Mouse (Mus musculus) layer of hippocampus, adult 9-10 months (tissue): Measurements from ENCODE around the gene Tap1.
"Not testable (repeated sequence)": the region's sequence is repeated elsewhere in the genome, so short reads cannot be mapped to it uniquely, and the experiment has no call there.

ENCODE experiments used
- DNase-seq: peaks from one replicate; pipeline ENCODE4 v3.0.0; 2022; ENCODE audit warnings: low spot score

The Tap1 gene

DNA sequence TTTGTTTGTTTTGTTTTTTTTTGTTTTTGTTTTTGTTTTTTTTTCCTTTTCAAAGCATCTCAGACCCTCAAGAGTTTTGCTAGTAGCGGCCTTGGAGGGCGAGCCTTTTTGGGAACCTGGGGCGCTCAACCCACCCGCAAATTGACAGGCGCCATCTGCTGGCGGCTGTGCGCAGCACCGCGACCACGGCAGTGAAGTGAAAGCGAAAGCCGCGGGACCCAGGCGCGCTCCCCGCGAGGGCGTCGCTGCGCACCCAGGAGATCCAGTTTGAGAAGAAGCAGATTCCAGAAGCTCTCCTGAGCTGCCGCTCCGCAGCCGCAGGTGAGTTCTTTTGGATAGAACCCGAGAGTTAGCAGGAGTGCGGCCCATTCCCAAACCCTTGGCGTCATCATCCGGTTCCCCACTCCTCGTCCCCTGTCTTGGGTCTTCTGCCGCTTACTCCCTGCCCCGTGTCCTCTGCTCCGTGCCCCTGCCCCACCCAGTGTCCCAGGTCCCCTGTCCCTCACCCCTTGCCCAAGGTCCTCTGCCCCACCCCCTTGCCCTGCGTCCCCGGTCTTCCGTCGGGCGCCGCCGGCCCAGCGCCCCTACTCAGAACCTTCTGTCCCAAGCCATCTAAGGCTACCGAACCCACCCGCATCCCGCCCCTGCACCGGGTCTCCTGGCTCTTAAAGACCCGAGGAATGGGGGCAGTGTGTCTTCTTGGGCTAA is 17.1 kb downstream of the Tap1 start:
- DNase-seq = peak; percentile 68

DNA sequence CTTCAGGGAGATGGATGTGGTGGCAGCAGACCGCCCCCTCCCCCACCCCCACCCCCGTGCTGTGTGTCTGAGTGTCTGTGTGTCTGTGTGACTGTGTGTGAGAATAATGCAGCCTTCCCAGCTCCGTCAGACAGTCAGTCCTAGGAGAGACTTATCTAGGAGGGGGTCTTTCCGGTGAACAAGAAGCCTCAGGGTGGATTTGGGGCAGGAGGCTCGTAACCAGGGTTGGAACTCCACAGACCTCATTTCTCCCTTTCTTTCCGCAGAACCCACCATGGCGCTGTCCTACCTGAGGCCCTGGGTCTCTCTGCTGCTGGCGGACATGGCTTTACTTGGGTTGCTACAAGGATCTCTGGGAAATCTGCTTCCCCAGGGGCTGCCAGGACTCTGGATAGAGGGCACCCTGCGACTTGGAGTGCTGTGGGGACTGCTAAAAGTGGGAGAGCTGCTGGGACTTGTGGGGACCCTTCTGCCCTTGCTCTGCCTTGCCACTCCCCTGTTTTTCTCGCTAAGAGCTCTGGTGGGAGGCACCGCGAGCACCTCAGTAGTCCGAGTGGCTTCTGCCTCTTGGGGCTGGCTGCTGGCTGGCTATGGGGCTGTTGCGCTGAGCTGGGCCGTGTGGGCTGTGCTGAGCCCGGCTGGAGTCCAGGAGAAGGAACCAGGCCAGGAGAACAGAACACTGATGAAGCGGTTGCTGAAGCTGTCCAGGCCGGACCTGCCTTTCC is 17.8 kb downstream of the Tap1 start:
- DNase-seq = no peak

DNA sequence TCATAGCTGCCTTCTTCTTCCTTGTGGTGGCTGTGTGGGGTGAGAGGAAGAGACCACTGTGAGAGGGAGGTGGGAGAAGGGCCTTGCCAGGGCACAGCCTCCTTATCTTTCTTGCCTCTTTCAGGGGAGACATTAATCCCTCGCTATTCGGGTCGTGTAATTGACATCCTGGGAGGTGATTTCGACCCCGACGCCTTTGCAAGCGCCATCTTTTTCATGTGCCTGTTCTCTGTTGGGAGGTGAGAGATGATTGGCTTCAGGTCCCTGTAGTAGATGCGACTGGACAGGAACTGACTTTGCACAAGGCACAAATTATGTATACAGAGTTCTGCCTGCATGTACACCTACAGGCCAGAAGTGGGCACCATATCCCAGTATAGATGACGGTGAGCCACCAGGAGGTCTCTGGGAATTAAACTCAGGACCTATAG is 18.4 kb downstream of the Tap1 start:
- no peak for DNase-seq

DNA sequence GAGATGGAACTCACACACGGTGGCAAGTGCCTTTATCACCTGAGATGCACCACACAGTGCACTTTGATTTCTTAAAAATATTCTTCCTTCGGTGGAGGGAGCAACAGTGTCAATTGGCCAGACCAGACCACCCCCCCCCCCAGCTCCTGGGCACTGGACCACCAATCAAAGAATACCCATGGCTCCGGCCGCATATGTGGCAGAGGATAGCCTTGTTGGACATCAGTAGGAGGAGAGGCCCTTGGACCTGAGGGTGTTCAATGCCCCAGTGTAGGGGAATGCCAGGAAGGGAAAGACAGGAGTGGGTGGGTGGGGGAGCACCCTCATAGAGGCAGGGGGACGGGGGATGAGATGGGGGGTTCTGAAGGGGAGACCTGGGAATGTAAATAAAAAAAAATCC is 19.4 kb downstream of the Tap1 start:
- no peak for DNase-seq

DNA sequence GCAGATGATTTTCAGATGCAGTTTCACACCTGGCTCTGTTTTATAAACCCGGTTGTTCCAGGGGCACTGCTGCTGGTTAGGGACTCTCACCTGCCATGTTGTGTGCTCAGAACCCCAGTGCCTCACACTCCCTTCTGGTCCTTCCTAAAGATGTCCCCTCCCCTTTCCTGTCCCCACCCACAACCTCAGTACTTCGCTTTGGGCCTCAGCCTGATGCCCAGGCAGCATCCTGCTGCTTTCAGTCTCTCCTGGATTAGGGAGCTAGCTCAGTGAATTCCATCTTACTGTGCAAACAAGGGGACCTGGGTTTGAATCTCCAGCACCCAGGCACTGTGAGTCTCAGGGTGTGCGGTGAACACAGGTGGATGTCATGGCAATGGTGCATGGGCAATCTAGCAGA is 20.1 kb downstream of the Tap1 start:
- DNase-seq = no peak

DNA sequence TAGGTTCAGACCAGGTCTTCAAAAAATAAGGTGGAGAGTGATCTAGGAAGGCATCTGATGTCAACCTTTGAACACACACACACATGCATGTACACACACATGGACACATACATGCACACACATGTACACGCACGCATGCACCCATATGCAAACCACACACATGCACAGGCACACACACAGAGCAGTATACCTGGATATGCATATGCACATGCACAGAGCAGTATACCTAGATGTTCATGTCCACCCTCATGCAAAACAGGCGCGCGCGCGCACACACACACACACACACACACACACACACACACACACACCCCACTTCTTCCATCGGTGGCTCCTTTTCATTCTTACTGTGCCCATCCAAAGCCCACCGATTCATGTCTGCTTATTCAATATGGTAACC is 20.5 kb downstream of the Tap1 start:
- DNase-seq = no peak

DNA sequence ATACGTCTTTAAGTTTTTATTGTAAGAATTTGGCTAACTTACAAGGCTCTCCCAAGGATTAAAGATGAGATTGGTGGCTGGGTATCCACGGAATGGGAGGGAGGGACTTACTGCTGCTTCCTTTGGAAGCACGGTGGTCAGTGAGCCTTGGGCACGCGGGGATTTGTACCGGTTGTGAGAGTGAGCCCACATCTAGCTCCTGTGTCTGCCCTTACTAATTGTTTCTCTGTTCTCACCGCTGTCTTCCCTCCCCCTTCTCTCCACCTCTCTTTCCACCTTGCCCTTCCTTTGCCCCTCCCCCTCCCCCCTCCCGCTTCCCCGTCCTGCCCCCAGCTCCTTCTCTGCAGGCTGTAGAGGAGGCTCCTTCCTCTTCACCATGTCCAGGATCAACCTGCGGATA is 21.1 kb downstream of the Tap1 start:
- no peak for DNase-seq

DNA sequence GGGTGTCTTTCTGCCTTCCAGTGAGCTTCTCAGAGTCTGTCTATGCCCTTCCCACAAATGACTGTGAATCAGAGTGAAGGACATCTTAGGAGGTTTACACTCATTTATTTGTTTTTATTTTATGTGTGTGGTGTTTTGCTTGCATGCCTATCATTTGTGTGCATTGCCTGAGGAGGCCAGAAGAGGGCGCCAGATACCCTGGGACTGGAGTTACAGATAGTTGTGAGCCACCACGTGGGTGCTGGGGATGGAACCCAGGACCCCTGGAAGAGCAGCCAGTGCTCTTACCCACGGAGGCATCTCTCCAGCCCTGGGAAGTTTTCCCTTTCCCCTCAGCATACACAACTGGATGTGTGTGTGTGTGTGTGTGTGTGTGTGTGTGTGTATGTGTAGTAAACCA is 22.3 kb downstream of the Tap1 start:
- no peak for DNase-seq

DNA sequence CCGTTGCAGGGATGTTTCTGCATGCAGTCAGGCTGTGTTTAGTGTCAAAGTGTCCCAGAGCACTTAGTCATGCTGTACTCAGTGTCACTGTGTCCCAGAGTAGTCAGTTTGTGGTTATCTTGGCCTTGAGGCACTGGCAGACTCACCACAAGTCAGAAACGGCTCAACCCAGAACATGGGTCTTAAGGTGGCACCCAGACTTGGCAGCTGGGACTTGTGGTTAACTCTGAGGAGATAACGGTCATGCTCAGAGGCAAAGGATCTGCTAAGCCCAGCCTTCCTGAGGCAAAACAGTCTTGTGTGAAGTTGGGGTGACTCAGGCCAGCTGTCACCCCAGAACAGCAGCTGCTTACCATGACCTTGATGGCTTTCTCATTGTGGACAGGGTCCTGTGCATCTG is 23.2 kb downstream of the Tap1 start:
- no peak for DNase-seq

DNA sequence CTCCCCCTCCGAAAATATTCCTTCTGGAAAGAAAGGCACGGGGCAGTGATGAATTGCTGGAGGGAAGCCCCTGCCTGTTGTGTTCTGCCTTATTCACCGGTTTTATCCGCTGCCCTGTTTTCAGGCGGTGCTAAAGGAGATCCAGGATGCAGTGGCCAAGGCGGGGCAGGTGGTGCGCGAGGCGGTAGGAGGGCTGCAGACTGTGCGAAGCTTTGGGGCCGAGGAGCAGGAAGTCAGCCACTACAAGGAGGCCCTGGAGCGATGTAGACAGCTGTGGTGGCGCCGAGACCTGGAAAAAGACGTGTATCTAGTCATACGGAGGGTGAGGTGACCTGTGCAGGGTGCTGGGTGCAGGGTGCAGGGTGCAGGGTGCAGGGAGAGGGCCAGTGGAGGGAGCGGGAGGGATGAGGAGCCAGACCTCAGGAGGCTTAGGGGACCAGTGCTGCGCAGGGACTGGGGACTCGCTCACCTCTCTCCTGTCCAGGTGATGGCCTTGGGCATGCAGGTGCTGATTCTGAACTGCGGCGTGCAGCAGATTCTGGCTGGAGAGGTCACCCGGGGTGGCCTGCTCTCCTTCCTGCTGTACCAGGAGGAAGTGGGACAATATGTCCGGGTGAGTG is 24.5 kb downstream of the Tap1 start:
- no peak for DNase-seq

DNA sequence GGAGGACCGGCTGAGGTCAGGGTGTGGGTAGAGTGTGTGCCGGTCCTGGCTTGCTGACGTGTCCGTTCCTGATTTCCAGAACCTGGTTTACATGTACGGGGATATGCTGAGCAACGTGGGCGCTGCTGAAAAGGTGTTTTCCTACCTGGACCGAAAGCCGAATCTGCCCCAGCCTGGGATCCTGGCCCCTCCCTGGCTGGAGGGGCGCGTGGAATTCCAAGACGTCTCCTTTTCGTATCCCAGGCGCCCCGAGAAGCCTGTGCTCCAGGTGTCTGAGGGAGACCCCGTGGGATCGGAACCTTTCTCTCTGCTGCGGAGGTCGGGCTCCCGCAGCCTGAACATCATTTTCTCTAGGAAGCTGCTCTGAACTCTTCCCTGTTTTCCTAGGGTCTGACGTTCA is 26.6 kb downstream of the Tap1 start:
- no peak for DNase-seq

DNA sequence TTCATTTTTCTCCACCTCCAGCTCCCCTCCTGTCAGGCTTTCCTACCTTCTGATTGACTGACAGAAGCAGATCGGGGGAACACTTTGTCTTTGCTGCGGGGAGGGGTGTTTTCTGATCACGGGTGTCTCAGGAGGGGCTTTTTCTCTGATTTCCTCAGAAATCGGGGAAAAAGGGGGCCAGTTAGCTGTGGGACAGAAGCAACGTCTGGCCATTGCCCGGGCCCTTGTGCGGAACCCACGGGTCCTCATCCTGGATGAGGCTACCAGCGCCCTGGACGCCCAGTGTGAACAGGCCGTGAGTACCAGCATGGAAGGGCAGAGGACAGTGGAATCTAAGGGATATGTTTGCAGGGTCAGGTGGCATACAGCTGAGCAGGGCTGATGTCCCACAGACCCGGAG is 27.8 kb downstream of the Tap1 start:
- no peak for DNase-seq

DNA sequence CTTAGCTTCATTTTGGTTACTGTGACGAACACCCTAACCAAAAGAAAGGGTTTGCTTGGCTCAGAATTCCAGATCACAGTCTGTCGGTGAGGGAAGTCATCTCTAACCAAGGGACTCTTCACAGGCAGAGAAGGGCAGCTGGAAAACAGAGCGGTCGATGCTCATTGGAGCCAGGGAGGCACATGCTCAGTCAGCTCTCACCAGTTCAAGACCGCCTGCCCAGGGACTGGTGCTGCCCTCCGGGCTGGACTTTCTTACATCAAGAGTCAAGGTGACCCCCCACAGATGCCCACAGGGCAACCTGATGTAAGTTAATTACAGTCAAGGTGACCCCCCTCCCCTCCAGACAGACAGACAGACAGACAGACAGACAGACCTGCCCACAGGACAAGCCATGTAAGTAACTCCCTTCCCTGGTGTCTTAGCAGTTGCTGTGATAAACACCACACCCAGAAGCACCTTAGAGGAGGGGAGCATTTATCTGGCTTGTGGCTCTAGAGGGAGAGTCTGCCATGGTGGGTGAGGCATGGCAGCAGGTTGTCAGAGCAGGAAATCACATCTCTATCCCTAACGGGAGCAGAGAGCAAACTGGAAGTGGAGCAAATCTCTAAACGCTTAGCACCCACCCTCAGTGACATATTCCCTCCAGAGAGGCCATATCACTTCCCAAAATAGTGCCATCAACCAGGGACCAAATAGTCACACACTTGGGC is 30.0 kb downstream of the Tap1 start:
- no peak for DNase-seq

DNA sequence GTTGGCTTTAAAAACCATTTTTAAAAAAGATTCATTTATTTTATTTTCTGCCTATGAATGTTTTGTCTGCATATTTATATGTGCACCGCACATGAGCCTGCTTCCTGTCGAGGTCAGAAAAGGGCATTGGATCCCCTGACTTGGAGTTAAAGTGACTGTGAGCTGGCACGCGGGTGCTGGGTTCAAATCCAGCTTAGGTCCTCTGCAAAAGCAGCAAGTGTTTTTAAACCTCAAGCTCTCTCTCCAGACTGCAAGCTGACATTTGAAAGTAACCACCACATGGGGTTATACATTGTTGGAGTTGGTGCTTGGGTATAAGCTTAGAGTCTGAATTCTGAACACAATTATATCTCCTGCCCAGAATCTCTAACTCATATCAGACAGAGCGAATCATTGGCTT is 30.6 kb downstream of the Tap1 start:
- no peak for DNase-seq

DNA sequence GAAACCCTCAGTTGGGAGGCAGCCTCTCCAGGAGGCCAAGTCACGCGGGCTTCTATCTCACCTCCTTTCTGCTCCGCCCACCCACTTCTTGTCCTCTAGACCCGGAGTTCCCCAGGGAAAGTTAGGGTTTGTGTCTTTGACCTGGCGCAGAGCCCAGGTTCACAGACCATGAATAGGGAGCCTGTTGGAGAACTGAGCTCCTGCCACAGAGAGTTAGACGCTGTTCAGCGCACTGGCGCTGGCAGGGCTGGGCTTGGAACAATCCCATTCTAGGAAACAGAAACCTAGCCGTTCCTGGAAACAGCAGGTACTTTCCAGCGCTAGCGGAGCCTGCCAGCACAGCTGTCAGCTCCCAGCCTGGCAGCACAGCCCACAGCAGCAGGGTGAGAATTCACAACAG is 31.3 kb downstream of the Tap1 start:
- no peak for DNase-seq

DNA sequence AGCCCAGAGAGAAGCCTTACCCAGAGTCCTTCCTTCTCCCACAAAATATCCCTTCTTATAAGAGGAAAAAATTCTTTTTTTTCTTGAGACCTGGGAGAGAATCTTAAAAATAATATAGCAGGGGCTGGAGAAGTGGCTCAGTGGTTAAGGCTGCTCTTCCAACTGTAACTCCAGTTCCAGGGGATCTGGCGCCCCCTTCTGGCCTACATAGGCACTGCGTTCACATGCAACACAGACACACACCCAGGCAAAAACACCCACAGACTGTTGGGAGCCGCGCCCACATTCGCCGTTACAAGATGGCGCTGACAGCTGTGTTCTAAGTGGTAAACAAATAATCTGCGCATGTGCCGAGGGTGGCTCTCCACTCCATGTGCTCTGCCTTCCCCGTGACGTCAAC is 31.7 kb downstream of the Tap1 start:
- DNase-seq = not testable (repeated sequence)

DNA sequence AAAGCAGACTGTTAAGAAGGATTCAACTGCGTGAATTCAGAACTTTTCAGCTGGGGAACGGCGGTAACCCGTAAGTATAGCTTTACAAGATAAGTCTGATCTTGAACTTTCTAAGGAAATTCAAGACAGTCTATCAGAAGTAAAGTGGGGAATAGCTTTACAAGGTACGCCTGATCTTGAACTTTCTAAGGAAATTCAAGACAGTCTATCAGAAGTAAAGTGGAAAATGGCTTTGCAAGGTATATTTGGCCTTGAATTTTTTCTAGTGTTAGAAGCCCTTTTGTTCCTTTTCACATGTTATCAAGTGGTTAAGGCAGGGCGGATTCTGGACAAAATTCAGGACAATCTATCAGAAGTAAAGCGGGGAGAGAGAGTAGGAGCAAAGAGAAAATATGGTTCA is 32.4 kb downstream of the Tap1 start:
- DNase-seq = peak; percentile 76

DNA sequence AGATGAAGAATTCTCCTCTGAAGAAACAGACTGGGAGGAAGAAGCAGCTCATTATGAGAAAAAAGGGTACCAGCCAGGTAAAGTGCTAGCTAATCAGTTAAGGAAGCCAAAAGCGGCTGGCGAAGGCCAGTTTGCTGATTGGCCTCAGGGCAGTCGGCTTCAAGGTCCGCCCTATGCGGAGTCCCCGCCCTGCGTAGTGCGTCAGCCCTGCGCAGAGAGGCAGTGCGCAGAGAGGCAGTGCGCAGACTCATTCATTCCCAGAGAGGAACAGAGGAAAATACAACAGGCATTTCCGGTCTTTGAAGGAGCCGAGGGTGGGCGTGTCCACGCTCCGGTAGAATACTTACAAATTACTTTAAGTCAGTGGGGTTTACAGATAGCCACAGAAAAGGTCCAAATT is 33.0 kb downstream of the Tap1 start:
- not testable (repeated sequence) for DNase-seq

DNA sequence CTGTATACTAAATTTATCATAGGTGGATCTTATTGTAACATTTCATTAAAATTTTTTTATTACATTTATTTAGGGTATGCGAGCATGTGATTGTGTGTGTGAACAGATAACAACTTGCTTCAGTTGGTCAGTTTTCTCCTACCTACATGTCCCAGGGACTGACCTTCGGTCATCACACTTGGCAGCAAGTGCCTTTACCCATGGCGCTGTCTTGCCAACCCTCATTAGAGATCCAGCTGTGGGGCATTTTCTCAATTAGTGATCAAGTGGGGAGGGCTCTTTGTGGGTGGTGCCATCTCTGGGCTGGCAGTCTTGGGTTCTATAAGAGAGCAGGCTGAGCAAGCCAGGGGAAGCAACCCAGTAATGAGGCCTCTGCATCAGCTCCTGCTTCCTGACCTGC is 37.5 kb downstream of the Tap1 start:
- DNase-seq = no peak

DNA sequence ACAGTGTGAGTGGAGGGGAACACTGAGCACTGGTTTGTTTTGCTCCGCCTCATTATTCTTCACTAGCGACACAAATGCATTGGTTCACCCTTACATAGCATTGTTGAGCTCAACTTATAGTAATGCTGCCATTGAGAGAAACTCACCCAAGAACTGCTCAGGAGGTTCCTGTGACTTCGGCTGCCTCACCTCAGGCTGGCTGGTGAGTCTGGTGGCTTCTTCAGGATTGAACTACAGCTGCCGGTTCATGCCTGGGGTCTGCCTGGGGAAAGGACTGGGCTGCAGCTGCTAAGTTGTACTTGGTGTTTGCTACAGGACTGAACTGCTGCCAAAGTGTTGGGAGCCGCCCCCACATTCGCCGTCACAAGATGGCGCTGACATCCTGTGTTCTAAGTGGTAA is 38.1 kb downstream of the Tap1 start:
- DNase-seq = no peak

DNA sequence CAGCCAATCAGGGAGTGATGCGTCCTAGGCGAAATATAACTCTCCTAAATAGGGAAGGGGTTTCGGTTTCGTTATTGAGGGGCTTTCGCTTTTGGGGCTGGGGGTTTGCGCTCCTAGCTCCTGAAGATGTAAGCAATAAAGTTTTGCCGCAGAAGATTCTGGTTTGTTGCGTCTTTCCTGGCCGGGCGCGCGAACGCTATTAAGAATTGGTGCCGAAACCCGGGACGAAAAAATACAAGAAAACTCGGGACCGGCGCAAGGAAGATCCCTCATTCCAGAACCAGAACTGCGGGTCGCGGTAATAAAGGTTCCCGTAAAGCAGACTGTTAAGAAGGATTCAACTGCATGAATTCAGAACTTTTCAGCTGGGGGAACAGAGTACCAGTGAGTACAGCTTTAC is 38.6 kb downstream of the Tap1 start:
- not testable (repeated sequence) for DNase-seq

DNA sequence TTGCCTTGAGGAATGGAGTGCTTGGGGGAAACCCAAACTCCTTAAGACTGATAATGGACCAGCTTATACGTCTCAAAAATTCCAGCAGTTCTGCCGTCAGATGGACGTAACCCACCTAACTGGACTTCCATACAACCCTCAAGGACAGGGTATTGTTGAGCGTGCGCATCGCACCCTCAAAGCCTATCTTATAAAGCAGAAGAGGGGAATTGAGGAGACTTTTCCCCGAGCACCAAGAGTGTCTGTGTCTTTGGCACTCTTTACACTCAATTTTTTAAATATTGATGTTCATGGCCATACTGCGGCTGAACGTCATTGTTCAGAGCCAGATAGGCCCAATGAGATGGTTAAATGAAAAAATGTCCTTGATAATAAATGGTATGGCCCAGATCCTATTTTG is 43.6 kb downstream of the Tap1 start:
- not testable (repeated sequence) for DNase-seq

DNA sequence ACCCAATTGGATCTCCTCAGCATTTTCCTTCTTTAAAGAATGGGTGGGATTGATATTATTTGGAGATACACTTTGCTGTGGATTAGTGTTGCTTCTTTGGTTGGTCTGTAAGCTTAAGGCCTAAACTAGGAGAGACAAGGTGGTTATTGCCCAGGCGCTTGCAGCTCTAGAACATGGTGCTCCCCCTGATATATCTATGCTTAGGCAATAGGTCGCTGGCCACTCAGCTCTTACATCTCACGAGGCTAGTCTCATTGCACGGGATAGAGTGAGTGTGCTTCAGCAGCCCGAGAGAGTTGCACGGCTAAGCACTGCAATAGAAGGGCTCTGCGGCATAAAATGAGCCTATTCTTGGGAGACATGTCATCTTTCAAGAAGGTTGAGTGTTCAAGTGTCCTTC is 44.7 kb downstream of the Tap1 start:
- not testable (repeated sequence) for DNase-seq
